Mouse (Mus musculus) CH12.LX (cell line): ENCODE measurements at regions not wholly inside any gene's neighbourhood (a gene's known extent, or its start where the extent isn't known, plus 50 kb on each side); places are given as distances from the start of the nearest gene placed in this dataset.

Experiments
- CHD2 ChIP-seq: IDR thresholded peaks from 2 replicates; pipeline ENCODE4 v1.6.1; 2011; ENCODE audit warnings: low read length, improper control_type of control experiment
- CTCF ChIP-seq, 2 experiments: IDR thresholded peaks in 1 of 2; conservative IDR thresholded peaks in 1 of 2; 2 replicates each; pipeline ENCODE4 v1.5.1; 2011 to 2012; ENCODE audit warnings: low read depth in 2 of 2, low read length in 2 of 2, improper control_type of control experiment in 1 of 2, inconsistent platforms in 1 of 2, mild to moderate bottlenecking in 1 of 2, moderate library complexity in 1 of 2
- E2F4 ChIP-seq: IDR thresholded peaks from 2 replicates; pipeline ENCODE4 v1.6.1; 2011; ENCODE audit warnings: low read depth, low read length, improper control_type of control experiment; ENCODE audit not compliant: insufficient replicate concordance
- MYC ChIP-seq: IDR thresholded peaks from 2 replicates; pipeline ENCODE4 v1.6.1; 2011; ENCODE audit warnings: low read depth, mild to moderate bottlenecking, improper control_type of control experiment, low read length
- POLR2A ChIP-seq: IDR thresholded peaks from 2 replicates; pipeline ENCODE4 v1.6.1; 2011; ENCODE audit warnings: low read depth, mild to moderate bottlenecking, improper control_type of control experiment, low read length
- SIN3A ChIP-seq: IDR thresholded peaks from 2 replicates; pipeline ENCODE4 v1.6.1; 2012; ENCODE audit warnings: low read length, improper control_type of control experiment, inconsistent platforms
- TCF12 ChIP-seq: IDR thresholded peaks from 2 replicates; pipeline ENCODE4 v1.6.1; 2014; ENCODE audit warnings: low read depth, mild to moderate bottlenecking, inconsistent platforms, low read length, improper control_type of control experiment
- ZC3H11A ChIP-seq: IDR thresholded peaks from 2 replicates; pipeline ENCODE4 v1.6.1; 2012; ENCODE audit warnings: low read depth, mild to moderate bottlenecking, inconsistent platforms, low read length, improper control_type of control experiment

GRCm38 (mm10) chr13:44390666-44391390, 338.4 kb upstream of the Jarid2 start:
- no peak for TF ChIP-seq CTCF (conservative IDR thresholded peaks at IDR 0.05 in 1 of 2, IDR thresholded peaks at IDR 0.05 in 1 of 2; ENCODE audit: low read depth in 2 of 2, low read length in 2 of 2)
- TF ChIP-seq POLR2A, result no peak
- no peak for TF ChIP-seq CHD2
- TF ChIP-seq E2F4, result no peak
- no peak for TF ChIP-seq MYC
- no peak for TF ChIP-seq ZC3H11A
- no peak for TF ChIP-seq SIN3A
- no peak for TF ChIP-seq TCF12
